Mouse (Mus musculus): ENCODE measurements around the gene Acot7. TPM values are rescaled to one million over a fixed set of nuclear protein-coding genes. Genes with fewer than 3 reads are reported as not detected.

Gene Acot7
- polyA plus RNA-seq, 1 experiment: 523 TPM

GRCm38 (mm10) chr4:152260451-152260850 is 82.5 kb downstream of the Acot7 start:
- TF ChIP-seq POLR2A (IDR thresholded peaks at IDR 0.05; ENCODE audit: borderline replicate concordance, insufficient read depth, low read length) (no peak), CTCF (IDR thresholded peaks at IDR 0.05; ENCODE audit: borderline replicate concordance, insufficient read depth, low read depth, low read length) (no peak)
- WGBS: 90% methylated on average over 8 of the region's 8 CpGs
- peaks cover 59% of the 10 kb centered on the region for H3K4me1 ChIP-seq (ENCODE audit: control insufficient read depth, insufficient read depth, low read length)
- DNase-seq: no peak
- H3K4me3 ChIP-seq (replicated peaks; ENCODE audit: insufficient read depth, low read depth, low read length): no peak overlapping the region
- H3K27ac ChIP-seq (ENCODE audit: insufficient read depth, low read length): no peak overlapping the region
- no peaks in the 10 kb centered on the region for H3K27me3 ChIP-seq (ENCODE audit: control insufficient read depth, insufficient read depth, low read length)

GRCm38 (mm10) chr4:152262187-152262586 is 84.3 kb downstream of the Acot7 start:
- H3K4me1 ChIP-seq (ENCODE audit: control insufficient read depth, insufficient read depth, low read length): peaks cover 52% of the 10 kb centered on the region
- no peak for DNase-seq
- H3K27ac ChIP-seq (ENCODE audit: insufficient read depth, low read length): no peak overlapping the region
- no peaks in the 10 kb centered on the region for H3K27me3 ChIP-seq (ENCODE audit: control insufficient read depth, insufficient read depth, low read length)
- no peak overlapping the region for H3K4me3 ChIP-seq (replicated peaks; ENCODE audit: insufficient read depth, low read depth, low read length)
- TF ChIP-seq POLR2A (IDR thresholded peaks at IDR 0.05; ENCODE audit: borderline replicate concordance, insufficient read depth, low read length): no peak
- no peak for TF ChIP-seq CTCF (IDR thresholded peaks at IDR 0.05; ENCODE audit: borderline replicate concordance, insufficient read depth, low read depth, low read length)
- 19% methylated on average over 9 of the region's 9 CpGs for WGBS

DNA sequence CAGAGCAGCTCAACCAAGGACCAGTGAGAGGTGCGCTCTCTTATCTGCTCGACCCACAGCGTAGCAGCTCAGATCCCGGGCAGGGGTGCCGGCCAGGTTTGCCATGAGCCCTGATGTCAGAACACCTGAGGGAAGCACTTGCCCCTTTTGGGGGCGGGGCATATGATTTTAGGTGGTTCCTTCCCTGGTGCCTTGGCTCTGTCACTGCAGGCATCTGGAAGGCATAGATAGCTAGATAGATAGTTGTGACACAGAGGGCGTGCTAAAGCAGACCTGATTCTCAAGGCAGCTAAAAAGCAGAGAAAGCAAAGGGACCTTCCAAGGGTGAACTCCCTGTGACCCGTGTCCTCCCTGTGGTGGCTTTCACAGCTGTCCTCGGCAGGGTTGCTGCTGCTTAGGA is 85.2 kb downstream of the Acot7 start:
- H3K4me1 ChIP-seq (ENCODE audit: control insufficient read depth, insufficient read depth, low read length): peaks cover 54% of the 10 kb centered on the region
- no peak overlapping the region; the same call in 1 of the 2 replicates for H3K27ac ChIP-seq (ENCODE audit: insufficient read depth, low read length)
- 79% methylated on average over 9 of the region's 9 CpGs for WGBS
- TF ChIP-seq CTCF (IDR thresholded peaks at IDR 0.05; ENCODE audit: borderline replicate concordance, insufficient read depth, low read depth, low read length): no peak
- no peak for TF ChIP-seq POLR2A (IDR thresholded peaks at IDR 0.05; ENCODE audit: borderline replicate concordance, insufficient read depth, low read length)
- H3K27me3 ChIP-seq (ENCODE audit: control insufficient read depth, insufficient read depth, low read length): no peaks in the 10 kb centered on the region
- DNase-seq: no peak
- H3K4me3 ChIP-seq (replicated peaks; ENCODE audit: insufficient read depth, low read depth, low read length): no peak overlapping the region

DNA sequence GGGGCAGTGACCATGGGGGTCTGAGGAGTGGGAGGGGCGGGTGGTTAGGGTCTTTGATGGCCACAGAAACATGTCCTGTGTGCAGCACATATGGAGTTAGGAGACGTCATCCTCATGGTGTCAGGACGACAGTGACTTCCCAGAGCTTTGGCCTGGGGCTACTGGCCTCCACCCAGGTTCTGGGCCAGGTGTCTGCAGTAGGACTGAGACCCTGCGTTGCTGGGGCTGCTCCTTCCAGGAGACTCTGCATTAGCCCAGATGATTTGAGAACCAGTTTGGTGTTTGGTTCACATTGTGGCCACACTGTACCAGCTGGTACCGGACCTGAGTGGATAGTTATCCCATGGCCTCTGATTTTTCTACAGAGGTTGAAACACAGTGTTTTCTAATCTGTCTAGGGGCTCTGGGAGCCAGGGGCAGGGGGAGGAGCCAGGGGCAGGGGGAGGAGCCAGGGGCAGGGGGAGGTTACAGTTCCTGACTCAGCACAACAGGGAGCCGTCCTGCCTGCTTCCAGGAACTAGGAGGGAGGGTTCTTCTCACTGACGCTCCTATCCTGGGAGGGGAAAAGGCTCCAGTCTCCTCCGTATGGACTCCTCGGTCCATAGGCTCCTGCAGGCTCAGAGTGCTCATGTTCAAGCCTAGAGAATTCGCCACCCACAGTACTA is 85.7 kb downstream of the Acot7 start:
- TF ChIP-seq POLR2A (IDR thresholded peaks at IDR 0.05; ENCODE audit: borderline replicate concordance, insufficient read depth, low read length): no peak
- TF ChIP-seq CTCF (IDR thresholded peaks at IDR 0.05; ENCODE audit: borderline replicate concordance, insufficient read depth, low read depth, low read length): no peak
- Histone ChIP-seq H3K27ac (ENCODE audit: insufficient read depth, low read length) (peak overlapping the region; percentile 29; the same call in 1 of the 2 replicates), H3K4me3 (replicated peaks; ENCODE audit: insufficient read depth, low read depth, low read length) (no peak overlapping the region), H3K4me1 (ENCODE audit: control insufficient read depth, insufficient read depth, low read length) (peaks cover 59% of the 10 kb centered on the region), H3K27me3 (ENCODE audit: control insufficient read depth, insufficient read depth, low read length) (no peaks in the 10 kb centered on the region)
- WGBS: 45% methylated on average over 10 of the region's 10 CpGs
- DNase-seq: no peak

DNA sequence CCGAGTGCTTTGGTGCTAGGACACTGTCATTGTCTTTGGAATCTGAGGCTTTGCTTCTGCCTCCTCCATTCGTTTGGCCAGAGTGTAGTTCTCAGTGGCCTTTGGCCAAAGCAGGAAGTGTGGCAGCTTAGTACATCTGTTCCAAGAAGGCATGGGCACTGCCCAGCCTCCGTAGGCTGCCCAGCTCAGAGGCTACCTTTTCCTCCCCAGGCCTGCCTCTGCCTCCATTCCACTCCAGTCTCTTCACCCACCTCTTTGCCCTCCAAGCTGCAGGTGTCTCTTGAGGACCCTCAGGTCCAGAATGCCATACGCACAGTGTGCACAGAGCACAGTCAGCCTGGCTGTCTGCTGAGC is 86.2 kb downstream of the Acot7 start:
- Histone ChIP-seq H3K4me3 (replicated peaks; ENCODE audit: insufficient read depth, low read depth, low read length) (no peak overlapping the region), H3K27ac (ENCODE audit: insufficient read depth, low read length) (peak overlapping the region; percentile 29), H3K4me1 (ENCODE audit: control insufficient read depth, insufficient read depth, low read length) (peaks cover 64% of the 10 kb centered on the region), H3K27me3 (ENCODE audit: control insufficient read depth, insufficient read depth, low read length) (no peaks in the 10 kb centered on the region)
- 17% methylated on average over 4 of the region's 4 CpGs for WGBS
- DNase-seq: peak in 1 of 2 experiments; percentile 59
- TF ChIP-seq CTCF (IDR thresholded peaks at IDR 0.05; ENCODE audit: borderline replicate concordance, insufficient read depth, low read depth, low read length) (no peak), POLR2A (IDR thresholded peaks at IDR 0.05; ENCODE audit: borderline replicate concordance, insufficient read depth, low read length) (no peak)

DNA sequence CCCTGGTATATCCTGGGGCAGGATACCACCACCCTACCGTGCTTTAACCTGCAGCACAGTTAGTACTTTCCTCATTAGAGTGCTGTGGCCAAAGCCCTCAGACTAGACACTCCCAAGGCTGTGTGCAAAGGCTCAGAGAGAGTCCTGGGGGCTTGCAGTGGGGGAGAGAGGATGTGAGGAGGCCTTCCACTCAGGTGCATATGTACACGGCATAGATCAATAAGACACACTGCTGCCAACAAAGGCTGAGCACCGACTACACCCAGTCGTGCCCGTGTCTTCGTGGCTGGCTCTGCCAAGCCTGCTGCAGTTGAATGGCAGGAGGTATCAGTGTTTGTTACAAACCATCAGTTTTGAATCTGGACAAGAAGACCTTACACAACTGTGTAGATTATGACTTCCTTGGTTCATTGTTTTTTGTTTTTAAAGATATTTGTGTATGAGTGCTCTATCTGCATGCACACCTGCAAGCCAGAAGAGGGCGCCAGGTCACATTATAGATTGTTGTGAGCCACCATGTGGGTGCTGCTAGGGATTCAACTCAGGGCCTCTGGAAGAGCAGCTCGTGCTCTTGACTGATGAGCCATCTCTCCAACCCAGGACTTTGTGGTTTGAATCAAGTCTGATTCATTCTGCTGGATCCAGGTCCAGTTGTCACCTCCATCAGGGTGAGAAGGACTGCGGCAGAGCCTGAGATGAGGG is 87.1 kb downstream of the Acot7 start:
- WGBS: 59% methylated on average over 9 of the region's 9 CpGs
- peak overlapping the region; percentile 29; the same call in 1 of the 2 replicates for H3K27ac ChIP-seq (ENCODE audit: insufficient read depth, low read length)

DNA sequence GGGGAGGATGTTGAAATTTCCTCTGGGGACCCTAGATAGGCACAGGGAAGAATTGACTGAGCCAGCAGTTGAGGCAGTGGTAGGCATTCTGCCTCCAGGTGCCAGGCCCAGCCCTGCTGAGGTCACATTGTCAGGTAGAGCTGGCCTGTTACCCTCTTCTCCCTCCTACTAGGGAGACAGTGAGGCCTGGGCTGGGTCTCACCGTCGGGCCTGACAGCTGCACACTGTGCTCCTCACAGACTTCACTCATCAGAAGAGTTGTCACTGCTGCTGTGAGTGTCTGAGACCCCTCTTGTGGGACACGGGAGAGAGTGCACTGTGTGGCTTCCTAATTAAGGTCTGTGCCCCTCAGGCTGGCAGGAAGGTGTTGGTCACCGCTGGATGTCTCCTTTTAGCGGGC is 87.9 kb downstream of the Acot7 start:
- Histone ChIP-seq H3K4me3 (replicated peaks; ENCODE audit: insufficient read depth, low read depth, low read length) (no peak overlapping the region), H3K4me1 (ENCODE audit: control insufficient read depth, insufficient read depth, low read length) (peaks cover 81% of the 10 kb centered on the region), H3K27ac (ENCODE audit: insufficient read depth, low read length) (peak overlapping the region; percentile 37), H3K27me3 (ENCODE audit: control insufficient read depth, insufficient read depth, low read length) (no peaks in the 10 kb centered on the region)
- TF ChIP-seq CTCF (IDR thresholded peaks at IDR 0.05; ENCODE audit: borderline replicate concordance, insufficient read depth, low read depth, low read length) (no peak), POLR2A (IDR thresholded peaks at IDR 0.05; ENCODE audit: borderline replicate concordance, insufficient read depth, low read length) (no peak)
- DNase-seq: no peak
- 22% methylated on average over 5 of the region's 5 CpGs for WGBS

More for the DNA sequence above, 87.1 kb downstream of the Acot7 start:
- TF ChIP-seq CTCF (IDR thresholded peaks at IDR 0.05; ENCODE audit: borderline replicate concordance, insufficient read depth, low read depth, low read length) (peak; percentile 52; the same call in 1 of the 2 replicates), POLR2A (IDR thresholded peaks at IDR 0.05; ENCODE audit: borderline replicate concordance, insufficient read depth, low read length) (no peak)
- no peak for DNase-seq
- no peaks in the 10 kb centered on the region for H3K27me3 ChIP-seq (ENCODE audit: control insufficient read depth, insufficient read depth, low read length)
- no peak overlapping the region for H3K4me3 ChIP-seq (replicated peaks; ENCODE audit: insufficient read depth, low read depth, low read length)
- H3K4me1 ChIP-seq (ENCODE audit: control insufficient read depth, insufficient read depth, low read length): peaks cover 73% of the 10 kb centered on the region
